Mouse (Mus musculus): ENCODE data around the gene Olfr1491.

DNA sequence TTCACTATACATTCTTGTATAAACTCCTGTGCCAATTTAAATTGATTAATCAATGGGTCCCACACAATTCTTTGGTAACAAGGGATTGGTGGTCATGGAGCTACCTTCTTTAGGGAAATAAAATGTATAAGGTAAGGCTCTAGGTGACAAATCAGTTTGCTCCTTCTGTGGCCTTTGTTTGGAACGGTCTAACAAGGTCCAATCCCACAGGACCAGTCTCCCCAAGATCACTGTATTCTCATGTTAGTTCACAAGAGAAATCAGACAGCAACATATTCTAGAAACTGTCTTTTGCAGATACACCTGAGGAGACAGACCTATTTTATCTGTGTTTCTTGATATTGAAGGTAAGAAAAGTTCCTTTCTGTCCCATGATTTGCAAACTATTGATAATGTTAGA, 46.3 kb upstream of the Olfr1491 start, which contains the start of gene Olfr1490:
- TF ChIP-seq GATA1 (IDR thresholded peaks at IDR 0.05; ENCODE audit: borderline replicate concordance, low read length) = no peak
- TF ChIP-seq FLI1 (IDR thresholded peaks at IDR 0.05; ENCODE audit: low read length) = no peak
